Mouse (Mus musculus): ENCODE data around the gene Chrnb2.

Gene Chrnb2

GRCm38 (mm10) chr3:89752307-89752706, 12.1 kb downstream of the Chrnb2 start:
- no peak for TF ChIP-seq GATA4 (IDR thresholded peaks at IDR 0.05; ENCODE audit: insufficient replicate concordance, low read length)

GRCm38 (mm10) chr3:89738509-89738908, 25.9 kb downstream of the Chrnb2 start:
- no peak for TF ChIP-seq GATA4 (IDR thresholded peaks at IDR 0.05; ENCODE audit: insufficient replicate concordance, low read length)

GRCm38 (mm10) chr3:89732091-89732490, 32.3 kb downstream of the Chrnb2 start:
- TF ChIP-seq GATA4 (IDR thresholded peaks at IDR 0.05; ENCODE audit: insufficient replicate concordance, low read length) = no peak

GRCm38 (mm10) chr3:89730350-89731331, 33.8 kb downstream of the Chrnb2 start:
- no peak for TF ChIP-seq GATA4 (IDR thresholded peaks at IDR 0.05; ENCODE audit: insufficient replicate concordance, low read length)

GRCm38 (mm10) chr3:89728848-89729247, 35.6 kb downstream of the Chrnb2 start:
- TF ChIP-seq GATA4 (IDR thresholded peaks at IDR 0.05; ENCODE audit: insufficient replicate concordance, low read length) = no peak

- no peak for TF ChIP-seq GATA4 (IDR thresholded peaks at IDR 0.05; ENCODE audit: insufficient replicate concordance, low read length)
Observed at GRCm38 (mm10) chr3:89727028-89727427, 37.4 kb downstream of the Chrnb2 start.

GRCm38 (mm10) chr3:89723400-89724084, 40.9 kb downstream of the Chrnb2 start:
- TF ChIP-seq GATA4 (IDR thresholded peaks at IDR 0.05; ENCODE audit: insufficient replicate concordance, low read length) = no peak

GRCm38 (mm10) chr3:89722032-89722431, 42.4 kb downstream of the Chrnb2 start:
- no peak for TF ChIP-seq GATA4 (IDR thresholded peaks at IDR 0.05; ENCODE audit: insufficient replicate concordance, low read length)

- no peak for TF ChIP-seq GATA4 (IDR thresholded peaks at IDR 0.05; ENCODE audit: insufficient replicate concordance, low read length)
Observed at GRCm38 (mm10) chr3:89715967-89716256, 48.5 kb downstream of the Chrnb2 start.

- TF ChIP-seq GATA4 (IDR thresholded peaks at IDR 0.05; ENCODE audit: insufficient replicate concordance, low read length) = no peak
Observed at GRCm38 (mm10) chr3:89715207-89715966, 49.0 kb downstream of the Chrnb2 start.

GRCm38 (mm10) chr3:89714359-89715206, 49.8 kb downstream of the Chrnb2 start, which contains the start of gene Adar:
TSS of gene Adar (plus strand) at chr3:89715022.
- TF ChIP-seq GATA4 (IDR thresholded peaks at IDR 0.05; ENCODE audit: insufficient replicate concordance, low read length) = no peak

GRCm38 (mm10) chr3:89704064-89704463, 60.4 kb downstream of the Chrnb2 start:
- TF ChIP-seq GATA4 (IDR thresholded peaks at IDR 0.05; ENCODE audit: insufficient replicate concordance, low read length) = no peak

- TF ChIP-seq GATA4 (IDR thresholded peaks at IDR 0.05; ENCODE audit: insufficient replicate concordance, low read length) = no peak
Observed at GRCm38 (mm10) chr3:89703596-89703995, 60.8 kb downstream of the Chrnb2 start.

- no peak for TF ChIP-seq GATA4 (IDR thresholded peaks at IDR 0.05; ENCODE audit: insufficient replicate concordance, low read length)
Observed at GRCm38 (mm10) chr3:89700461-89700860, 64.0 kb downstream of the Chrnb2 start.

GRCm38 (mm10) chr3:89698958-89699357, 65.5 kb downstream of the Chrnb2 start:
- no peak for TF ChIP-seq GATA4 (IDR thresholded peaks at IDR 0.05; ENCODE audit: insufficient replicate concordance, low read length)
